Mouse (Mus musculus) midbrain, postnatal 0 days (tissue): Measurements from ENCODE around the gene Mpp3. TPM values are rescaled to one million over a fixed set of nuclear protein-coding genes. Genes with fewer than 3 reads are reported as not detected.

ENCODE experiments used
- ATAC-seq: fragments of 200-750 bp; cut with Nextera tagmentation; 2 replicates; pipeline ENCODE4 v1.8.0; 2017; ENCODE audit warnings: moderate number of reproducible peaks, mild to moderate bottlenecking, moderate TSS enrichment, moderate library complexity; ENCODE audit not compliant: low FRiP score
- DNase-seq: peaks from one replicate; pipeline ENCODE4 v3.0.0-alpha.2; 2015; ENCODE audit warnings: low spot score
- H3K27ac ChIP-seq: fragments of 300-500 bp; sonication (generic); 2 replicates; pipeline ENCODE4 v1.5.1; 2014; ENCODE audit warnings: low read depth, mild to moderate bottlenecking, low read length, mixed read lengths
- H3K27me3 ChIP-seq: fragments of 300-500 bp; sonication (generic); 2 replicates; pipeline ENCODE4 v1.6.1; 2014; ENCODE audit warnings: low read length, control low read depth, mixed read lengths; ENCODE audit not compliant: insufficient read depth
- H3K36me3 ChIP-seq: fragments of 300-500 bp; sonication (generic); 2 replicates; pipeline ENCODE4 v1.6.1; 2014; ENCODE audit warnings: low read length, control low read depth, mixed read lengths; ENCODE audit not compliant: insufficient read depth
- H3K4me1 ChIP-seq: fragments of 300-500 bp; sonication (generic); 2 replicates; pipeline ENCODE4 v1.6.1; 2014; ENCODE audit warnings: mild to moderate bottlenecking, control low read depth, antibody characterized with exemption, low read length, mixed read lengths; ENCODE audit not compliant: insufficient read depth
- H3K4me2 ChIP-seq: fragments of 300-500 bp; sonication (generic); 2 replicates; pipeline ENCODE4 v1.6.1; 2014; ENCODE audit warnings: low read depth, mild to moderate bottlenecking, low read length, mixed read lengths; ENCODE audit not compliant: poor library complexity, severe bottlenecking
- H3K4me3 ChIP-seq: fragments of 300-500 bp; sonication (generic); 2 replicates; pipeline ENCODE4 v1.5.1; 2014; ENCODE audit warnings: low read depth, mild to moderate bottlenecking, low read length, moderate library complexity
- H3K9ac ChIP-seq: fragments of 300-500 bp; sonication (generic); replicated peaks from 2 replicates; pipeline ENCODE4 v1.6.1; 2014; ENCODE audit warnings: mild to moderate bottlenecking, low read length, moderate library complexity, mixed read lengths; ENCODE audit not compliant: poor library complexity, severe bottlenecking
- H3K9me3 ChIP-seq: fragments of 300-500 bp; sonication (generic); 2 replicates; pipeline ENCODE4 v1.6.1; 2016; ENCODE audit warnings: low read length, control low read depth
- CTCF ChIP-seq: IDR thresholded peaks from 2 replicates; pipeline ENCODE4 v1.5.1; 2016; ENCODE audit warnings: antibody characterized with exemption, mild to moderate bottlenecking
- WGBS: fragments of 180-500 bp; shearing (Covaris S2); extraction: QIAGEN DNeasy Blood & Tissue Kit; methylation state at CpG from one replicate; pipeline ENCODE4 v1.1.7; 2014; 5-methylcytosine and 5-hydroxymethylcytosine counted together
- polyA plus RNA-seq: library from polyadenylated mRNA; unstranded; fragments of >200 nt; fragmentation: Nextera tagmentation; extraction: Ambion mirVana; gene quantifications from 2 replicates; pipeline ENCODE4 v1.2.1, GENCODE M21; 2015
- total RNA-seq: library from RNA; depleted of rRNA; stranded (reverse); fragments of >200 nt; gene quantifications from 2 replicates; pipeline ENCODE4 v1.2.3, GENCODE M21; 2014

Gene Mpp3
- total and polyA plus RNA-seq, 2 experiments from 2014 or later, result 53.9 to 71.9 TPM

GRCm38 (mm10) chr11:101965553-101965952, 62.7 kb downstream of the Mpp3 start:
- no peaks in the 10 kb centered on the region for H3K9me3 ChIP-seq
- ATAC-seq, result no peak
- WGBS, result 10% methylated on average over 2 of the region's 2 CpGs
- no peak for DNase-seq
- H3K36me3 ChIP-seq, result no peaks in the 10 kb centered on the region
- H3K4me1 ChIP-seq, result peaks cover 5% of the 10 kb centered on the region; the same call in 1 of the 2 replicates
- TF ChIP-seq CTCF, result no peak
- H3K4me3 ChIP-seq, result no peak overlapping the region
- no peak overlapping the region for H3K27ac ChIP-seq
- H3K4me2 ChIP-seq, result no peak overlapping the region
- H3K27me3 ChIP-seq, result peaks cover 54% of the 10 kb centered on the region
- H3K9ac ChIP-seq, result no peak overlapping the region

DNA sequence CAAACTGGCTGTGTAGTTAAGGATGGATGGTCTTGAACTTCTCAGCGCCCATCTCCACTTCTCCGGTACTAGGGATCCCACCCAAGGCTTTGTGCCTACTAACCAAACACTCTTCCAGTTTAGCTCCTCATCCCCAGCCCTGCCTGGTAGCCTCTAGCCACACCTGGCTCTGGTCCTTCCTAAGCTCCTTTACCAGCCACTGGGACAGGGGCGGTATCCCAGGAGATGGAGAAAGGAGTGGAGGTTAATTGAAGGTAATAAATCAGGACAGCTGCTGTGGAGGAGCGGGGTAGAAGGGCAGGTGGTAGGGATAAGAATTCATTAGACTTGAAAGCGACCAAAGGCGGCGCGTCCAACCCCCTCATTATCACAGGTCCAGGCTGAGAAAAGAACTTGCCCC, 63.6 kb downstream of the Mpp3 start:
- H3K4me1 ChIP-seq, result peaks cover 5% of the 10 kb centered on the region; the same call in 1 of the 2 replicates
- no peaks in the 10 kb centered on the region for H3K36me3 ChIP-seq
- WGBS, result 6% methylated on average over 8 of the region's 8 CpGs
- TF ChIP-seq CTCF, result no peak
- H3K9me3 ChIP-seq, result no peaks in the 10 kb centered on the region
- no peak overlapping the region for H3K9ac ChIP-seq
- DNase-seq (no peak), ATAC-seq (no peak)
- no peak overlapping the region for H3K27ac ChIP-seq
- H3K4me3 ChIP-seq, result peak overlapping the region; percentile 57; the same call in 1 of the 2 replicates
- H3K27me3 ChIP-seq, result peaks cover 59% of the 10 kb centered on the region
- H3K4me2 ChIP-seq, result peak overlapping the region; percentile 95; the same call in 1 of the 2 replicates

GRCm38 (mm10) chr11:101963473-101964291, 64.6 kb downstream of the Mpp3 start:
- Histone ChIP-seq H3K4me3 (peak overlapping the region; percentile 57), H3K4me2 (peak overlapping the region; percentile 95), H3K27me3 (peaks cover 61% of the 10 kb centered on the region), H3K9me3 (no peaks in the 10 kb centered on the region), H3K36me3 (no peaks in the 10 kb centered on the region), H3K27ac (peak overlapping the region; percentile 18; the same call in 1 of the 2 replicates), H3K9ac (peak overlapping the region; percentile 64), H3K4me1 (peaks cover 5% of the 10 kb centered on the region; the same call in 1 of the 2 replicates)
- under 1% methylated on average over 78 of the region's 78 CpGs for WGBS
- peak; percentile 63 for ATAC-seq
- no peak for TF ChIP-seq CTCF
- peak; percentile 47 for DNase-seq

GRCm38 (mm10) chr11:101963043-101963442, 65.2 kb downstream of the Mpp3 start:
- DNase-seq, result no peak
- Histone ChIP-seq H3K4me2 (peak overlapping the region; percentile 95), H3K4me1 (peaks cover 5% of the 10 kb centered on the region; the same call in 1 of the 2 replicates), H3K9me3 (no peaks in the 10 kb centered on the region), H3K27ac (no peak overlapping the region), H3K4me3 (peak overlapping the region; percentile 57), H3K27me3 (peaks cover 61% of the 10 kb centered on the region), H3K36me3 (no peaks in the 10 kb centered on the region), H3K9ac (no peak overlapping the region; the same call in 1 of the 2 replicates)
- TF ChIP-seq CTCF, result no peak
- 2% methylated on average over 11 of the region's 11 CpGs for WGBS
- no peak for ATAC-seq

GRCm38 (mm10) chr11:101957476-101957875, 70.8 kb downstream of the Mpp3 start:
- Histone ChIP-seq H3K27ac (no peak overlapping the region), H3K4me2 (no peak overlapping the region), H3K9ac (no peak overlapping the region), H3K27me3 (peaks cover 25% of the 10 kb centered on the region), H3K4me1 (no peaks in the 10 kb centered on the region), H3K9me3 (no peaks in the 10 kb centered on the region), H3K4me3 (no peak overlapping the region), H3K36me3 (no peaks in the 10 kb centered on the region)
- no peak for ATAC-seq
- no peak for TF ChIP-seq CTCF
- 58% methylated on average over 5 of the region's 5 CpGs for whole genome bisulfite sequencing
- DNase-seq, result peak; percentile 49

- H3K4me1 ChIP-seq, result no peaks in the 10 kb centered on the region
- H3K4me2 ChIP-seq, result no peak overlapping the region
- no peaks in the 10 kb centered on the region for H3K9me3 ChIP-seq
- no peak overlapping the region for H3K4me3 ChIP-seq
- no peaks in the 10 kb centered on the region for H3K36me3 ChIP-seq
- ATAC-seq (no peak), DNase-seq (no peak)
- H3K27me3 ChIP-seq, result no peaks in the 10 kb centered on the region
- WGBS, result 83% methylated on average over 4 of the region's 4 CpGs
- H3K9ac ChIP-seq, result no peak overlapping the region
- TF ChIP-seq CTCF, result no peak
- no peak overlapping the region for H3K27ac ChIP-seq
Measured at GRCm38 (mm10) chr11:101953441-101953840, 74.8 kb downstream of the Mpp3 start.
